Comparison of ENCODE assay signal across 9 mouse cellular contexts in genomic region chr6:50312647-50313046, GRCm38 (mm10). TPM values are rescaled to one million over a fixed set of nuclear protein-coding genes. Genes with fewer than 3 reads are reported as not detected.
DNase-seq lines count a peak whose midpoint lies in the region; ATAC-seq lines count a peak whose summit lies in the region.
"Had no signal": no experiment of that assay in that cellular context is flagged by ENCODE, and none has a peak within 500 bp of the region (broad histone marks: within the 10 kb centered on the region; RNA-seq: fewer than 3 reads in every experiment).

No protein-coding gene starts in this region.

- H3K27me3 ChIP-seq in hindbrain, embryonic 16.5 days (replicated peaks; ENCODE audit: control insufficient read depth, insufficient read depth, low read length), result no peaks in the 10 kb centered on the region

- no peak overlapping the region for H3K4me3 ChIP-seq in hindbrain, embryonic 16.5 days (ENCODE audit: low read length)
- H3K4me3 ChIP-seq: myocyte had no signal

- no peaks in the 10 kb centered on the region for H3K36me3 ChIP-seq in hindbrain, embryonic 16.5 days (ENCODE audit: control insufficient read depth, insufficient read depth, low read length)

- H3K4me2 ChIP-seq in hindbrain, embryonic 16.5 days (ENCODE audit: low read length), result no peak overlapping the region

- 27% methylated on average over 4 of the region's 4 CpGs for whole genome bisulfite sequencing in hindbrain, embryonic 16.5 days

- ATAC-seq in hindbrain, embryonic 16.5 days, result peak; percentile 80; the same call in 1 of the 2 replicates
- ATAC-seq in megakaryocyte progenitor cell, adult 5-6 weeks (replicated peaks; ENCODE audit: poor library complexity), result peak; percentile 97

- DNase-seq in T-cell, adult 2 months (ENCODE audit: low spot score), result peak; percentile 79
- DNase-seq in cerebellum, postnatal 14 days, result peak; percentile 90 to 91
- peak; percentile 64 to 72 for DNase-seq in frontal cortex, postnatal 25 days (ENCODE audit: low spot score in 2 of 2)
- peak; percentile 69 to 73 for DNase-seq in layer of hippocampus, postnatal 36 days
- DNase-seq in right cerebral cortex, postnatal 14 days, result peak; percentile 72
- DNase-seq in urinary bladder, postnatal 14 days (ENCODE audit: low spot score), result peak; percentile 80

- H3K9me3 ChIP-seq in hindbrain, embryonic 16.5 days (ENCODE audit: control insufficient read depth, low read length), result no peaks in the 10 kb centered on the region

- H3K9ac ChIP-seq in hindbrain, embryonic 16.5 days (ENCODE audit: low read depth, low read length), result no peak overlapping the region

- no peaks in the 10 kb centered on the region for H3K4me1 ChIP-seq in hindbrain, embryonic 16.5 days (ENCODE audit: control insufficient read depth, insufficient read depth, low read depth, low read length)

- no peak overlapping the region for H3K27ac ChIP-seq in hindbrain, embryonic 16.5 days (ENCODE audit: low read depth, low read length)

RNA-seq across cellular contexts. Expression of gene Gsdme, which starts 49.0 kb away (rescaled TPM):
- 79.7 and 81.7 TPM in 2 replicates for polyA plus RNA-seq in hindbrain, embryonic 16.5 days (2015; fragmentation: Nextera tagmentation; extraction: Ambion mirVana)
- total RNA-seq in layer of hippocampus, postnatal 36 days (2021), result 10 to 100 TPM; 10.0 to 10.3 TPM
- 6.0 and 8.0 TPM in 2 replicates for total RNA-seq in megakaryocyte progenitor cell, adult 5-6 weeks (2015)
- 8.7 and 10.2 TPM in 2 replicates for total RNA-seq in megakaryocyte progenitor cell, adult 5-6 weeks (2017)
